Mouse (Mus musculus): ENCODE results near the gene Nmnat2.

GRCm38 (mm10) chr1:153048147-153048878 lies 93.5 kb downstream of the Nmnat2 start:
- TF ChIP-seq GATA1 (IDR thresholded peaks at IDR 0.05; ENCODE audit: low read depth, low read length) (no peak), ZNF384 (IDR thresholded peaks at IDR 0.05; ENCODE audit: low read depth, low read length) (no peak), ELF1 (IDR thresholded peaks at IDR 0.05; ENCODE audit: low read depth, low read length) (no peak), MAX (IDR thresholded peaks at IDR 0.05; ENCODE audit: low read length) (no peak), USF2 (IDR thresholded peaks at IDR 0.05; ENCODE audit: borderline replicate concordance in 1 of 2, insufficient read depth in 1 of 2, low read depth in 1 of 2, low read length in 2 of 2) (no peak), GABPA (IDR thresholded peaks at IDR 0.05; ENCODE audit: low read depth, low read length) (no peak), ZMIZ1 (IDR thresholded peaks at IDR 0.05; ENCODE audit: low read depth, low read length) (no peak), CTCF (IDR thresholded peaks at IDR 0.05 in 2 of 3, conservative IDR thresholded peaks at IDR 0.05 in 1 of 3; ENCODE audit: control insufficient read depth in 1 of 3, insufficient read depth in 1 of 3, low read depth in 2 of 3, low read length in 3 of 3, poor library complexity in 1 of 3, severe bottlenecking in 1 of 3) (no peak), SIN3A (IDR thresholded peaks at IDR 0.05; ENCODE audit: low read length) (no peak), EP300 (IDR thresholded peaks at IDR 0.05; ENCODE audit: low read depth in 1 of 2, low read length in 2 of 2) (no peak), MXI1 (IDR thresholded peaks at IDR 0.05; ENCODE audit: low read depth, low read length) (no peak), NRF1 (IDR thresholded peaks at IDR 0.05; ENCODE audit: insufficient read depth, low read depth, low read length, poor library complexity, severe bottlenecking) (no peak)

All from MEL (cell line).